Mouse (Mus musculus) intestine, embryonic 14.5 days (tissue): ENCODE measurements around the gene Acaca. TPM values are rescaled to one million over a fixed set of nuclear protein-coding genes. Genes with fewer than 3 reads are reported as not detected.

Source experiments
- ATAC-seq: fragments of 200-750 bp; cut with Nextera tagmentation; replicated peaks from 2 replicates; pipeline ENCODE4 v1.8.0; 2017; ENCODE audit warnings: low read depth, moderate number of reproducible peaks, moderate TSS enrichment, moderate library complexity; ENCODE audit not compliant: low FRiP score, low TSS enrichment
- DNase-seq: peaks from one replicate; pipeline ENCODE4 v3.0.0-alpha.2; 2018; ENCODE audit warnings: low spot score
- H3K27ac ChIP-seq: fragments of 300-500 bp; sonication (generic); 2 replicates; pipeline ENCODE4 v1.5.1; 2014; ENCODE audit warnings: low read depth, mild to moderate bottlenecking, control low read depth
- H3K27me3 ChIP-seq: fragments of 300-500 bp; sonication (generic); replicated peaks from 2 replicates; pipeline ENCODE4 v1.6.1; 2014; ENCODE audit warnings: low read length, control low read depth; ENCODE audit not compliant: control insufficient read depth, insufficient read depth
- H3K36me3 ChIP-seq: fragments of 300-500 bp; sonication (generic); 2 replicates; pipeline ENCODE4 v1.6.1; 2014; ENCODE audit warnings: low read length, control low read depth; ENCODE audit not compliant: control insufficient read depth, insufficient read depth
- H3K4me1 ChIP-seq: fragments of 300-500 bp; sonication (generic); replicated peaks from 2 replicates; pipeline ENCODE4 v1.6.1; 2014; ENCODE audit warnings: low read length, control low read depth, mixed read lengths; ENCODE audit not compliant: control insufficient read depth, insufficient read depth
- H3K4me2 ChIP-seq: fragments of 300-500 bp; sonication (generic); 2 replicates; pipeline ENCODE4 v1.6.1; 2014; ENCODE audit warnings: low read length
- H3K4me3 ChIP-seq: fragments of 300-500 bp; sonication (generic); 2 replicates; pipeline ENCODE4 v1.5.1; 2014; ENCODE audit warnings: low read depth, low read length, control low read depth, mixed read lengths
- H3K9ac ChIP-seq: fragments of 300-500 bp; sonication (generic); 2 replicates; pipeline ENCODE4 v1.6.1; 2014; ENCODE audit warnings: mild to moderate bottlenecking, low read length
- H3K9me3 ChIP-seq: fragments of 300-500 bp; sonication (generic); 2 replicates; pipeline ENCODE4 v1.6.1; 2016; ENCODE audit warnings: low read length, control low read depth; ENCODE audit not compliant: control insufficient read depth
- WGBS: fragments of 180-500 bp; shearing (Covaris S2); extraction: QIAGEN DNeasy Blood & Tissue Kit; methylation state at CpG from one replicate; pipeline ENCODE4 v1.1.7; 2014; 5-methylcytosine and 5-hydroxymethylcytosine counted together
- polyA plus RNA-seq: library from polyadenylated mRNA; unstranded; fragments of >200 nt; fragmentation: Nextera tagmentation; extraction: Ambion mirVana; gene quantifications from 2 replicates; pipeline ENCODE4 v1.2.1, GENCODE M21; 2014

The Acaca gene
- polyA plus RNA-seq, 1 experiment from 2014 or later = 23.6 TPM

- no peaks in the 10 kb centered on the region for H3K27me3 ChIP-seq
- DNase-seq = no peak
- WGBS = 66% methylated on average over 12 of the region's 12 CpGs
- no peaks in the 10 kb centered on the region for H3K9me3 ChIP-seq
- H3K4me2 ChIP-seq = no peak overlapping the region
- no peak for ATAC-seq
- H3K4me1 ChIP-seq = no peaks in the 10 kb centered on the region
- H3K27ac ChIP-seq = no peak overlapping the region
- H3K9ac ChIP-seq = no peak overlapping the region
- H3K4me3 ChIP-seq = no peak overlapping the region
- no peaks in the 10 kb centered on the region for H3K36me3 ChIP-seq
Measured at GRCm38 (mm10) chr11:84412201-84412934, 282.9 kb downstream of the Acaca start.

GRCm38 (mm10) chr11:84413111-84413510 is 283.6 kb downstream of the Acaca start:
- no peak for DNase-seq

DNA sequence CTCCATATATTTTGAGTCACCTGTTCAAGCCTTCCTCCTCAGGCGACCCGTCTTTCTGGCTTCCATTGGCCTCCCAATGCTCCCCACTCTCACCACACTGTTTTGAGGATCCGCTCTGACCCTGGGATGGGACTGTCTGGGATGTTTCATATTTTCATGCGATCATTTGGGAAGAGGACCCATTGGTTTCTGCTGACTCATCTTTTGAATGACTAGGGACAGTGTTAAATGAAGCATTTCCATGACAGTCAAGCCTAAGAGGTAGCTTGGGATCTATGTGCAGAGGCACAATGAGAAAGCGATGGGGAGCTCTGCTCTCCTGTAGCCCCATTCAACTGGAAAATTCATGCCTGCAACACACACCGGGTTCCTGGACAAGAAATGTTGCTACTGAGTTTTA is 291.3 kb downstream of the Acaca start:
- Histone ChIP-seq H3K36me3 (0 out of 2 replicates have a peak, but pooled peaks cover 3% of the 10 kb centered on the region), H3K27me3 (no peaks in the 10 kb centered on the region), H3K9ac (no peak overlapping the region), H3K4me3 (no peak overlapping the region), H3K4me2 (no peak overlapping the region), H3K4me1 (peaks cover 7% of the 10 kb centered on the region), H3K27ac (no peak overlapping the region), H3K9me3 (no peaks in the 10 kb centered on the region)
- 91% methylated on average over 6 of the region's 6 CpGs for WGBS
- ATAC-seq (no peak), DNase-seq (no peak)

More at GRCm38 (mm10) chr11:84413111-84413510, 283.6 kb downstream of the Acaca start:
- Histone ChIP-seq H3K4me1 (no peaks in the 10 kb centered on the region), H3K4me3 (no peak overlapping the region), H3K27ac (no peak overlapping the region), H3K27me3 (no peaks in the 10 kb centered on the region), H3K36me3 (no peaks in the 10 kb centered on the region), H3K9me3 (no peaks in the 10 kb centered on the region), H3K9ac (no peak overlapping the region), H3K4me2 (no peak overlapping the region)
- 58% methylated on average over 6 of the region's 6 CpGs for WGBS
- no peak for ATAC-seq

- no peak overlapping the region for H3K4me2 ChIP-seq
Measured at GRCm38 (mm10) chr11:84425736-84426632, 296.5 kb downstream of the Acaca start.

GRCm38 (mm10) chr11:84426633-84426998 is 297.1 kb downstream of the Acaca start:
- no peak overlapping the region for H3K4me3 ChIP-seq
- ATAC-seq (no peak), DNase-seq (no peak)
- no peaks in the 10 kb centered on the region for H3K9me3 ChIP-seq
- H3K27me3 ChIP-seq = no peaks in the 10 kb centered on the region
- no peak overlapping the region for H3K9ac ChIP-seq
- peaks cover 11% of the 10 kb centered on the region for H3K4me1 ChIP-seq
- WGBS = 87% methylated on average over 5 of the region's 5 CpGs
- H3K36me3 ChIP-seq = 0 out of 2 replicates have a peak, but pooled peaks cover 6% of the 10 kb centered on the region
- no peak overlapping the region for H3K4me2 ChIP-seq
- H3K27ac ChIP-seq = no peak overlapping the region

More at GRCm38 (mm10) chr11:84425736-84426632, 296.5 kb downstream of the Acaca start:
- Histone ChIP-seq H3K4me1 (peaks cover 11% of the 10 kb centered on the region), H3K27ac (no peak overlapping the region), H3K9ac (no peak overlapping the region), H3K9me3 (no peaks in the 10 kb centered on the region), H3K36me3 (0 out of 2 replicates have a peak, but pooled peaks cover 3% of the 10 kb centered on the region), H3K4me3 (no peak overlapping the region), H3K27me3 (no peaks in the 10 kb centered on the region)
- WGBS = 49% methylated on average over 13 of the region's 13 CpGs
- ATAC-seq = peak; percentile 62; the same call in 1 of the 2 replicates
- DNase-seq = no peak

DNA sequence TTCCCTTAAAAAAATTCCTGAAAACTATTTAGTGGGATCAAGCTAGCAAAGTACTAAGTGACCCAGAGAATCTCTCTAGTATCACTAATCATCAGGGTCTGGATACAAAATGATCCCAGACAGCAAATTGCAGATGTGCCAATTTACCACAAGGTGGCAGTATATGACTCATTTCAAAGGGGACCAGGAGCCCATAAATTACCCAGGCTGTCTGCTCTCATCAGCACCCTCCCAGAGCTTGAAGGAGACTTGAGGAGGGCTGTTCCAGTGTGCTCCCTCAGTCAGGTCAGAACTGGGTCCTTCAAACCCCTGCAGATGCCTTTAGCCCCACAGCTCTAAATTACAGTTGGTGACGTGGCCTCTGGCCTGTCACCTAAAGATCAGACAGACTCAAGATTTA is 300.1 kb downstream of the Acaca start:
- Histone ChIP-seq H3K36me3 (peaks cover 9% of the 10 kb centered on the region; the same call in 1 of the 2 replicates), H3K4me2 (no peak overlapping the region), H3K9me3 (no peaks in the 10 kb centered on the region), H3K4me3 (no peak overlapping the region), H3K27ac (no peak overlapping the region), H3K4me1 (peaks cover 11% of the 10 kb centered on the region), H3K9ac (no peak overlapping the region), H3K27me3 (no peaks in the 10 kb centered on the region)
- no peak for ATAC-seq
- 42% methylated on average over 1 of the region's 1 CpGs for WGBS
- DNase-seq = peak; percentile 67

DNA sequence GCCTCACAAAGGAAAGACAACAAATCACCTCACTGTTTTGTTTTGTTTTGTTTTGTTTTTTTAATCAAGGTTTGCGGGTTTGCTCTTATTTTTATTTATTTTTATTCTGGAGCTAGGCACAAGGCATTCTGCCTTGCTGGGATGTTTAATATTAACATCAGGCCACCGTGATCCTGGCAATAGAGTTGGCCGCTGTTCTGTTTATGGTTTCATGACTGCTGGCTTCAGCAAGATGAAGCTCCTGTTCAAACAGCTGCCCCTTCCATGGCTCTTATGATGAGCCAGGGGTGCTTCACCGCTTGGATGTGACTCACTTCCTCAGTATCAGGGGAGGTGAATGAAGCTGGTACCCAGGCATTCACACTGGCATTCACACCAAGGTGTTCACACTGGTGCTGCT is 300.9 kb downstream of the Acaca start:
- Histone ChIP-seq H3K4me2 (no peak overlapping the region), H3K4me3 (no peak overlapping the region), H3K36me3 (peaks cover 11% of the 10 kb centered on the region), H3K27me3 (no peaks in the 10 kb centered on the region), H3K4me1 (peaks cover 9% of the 10 kb centered on the region), H3K27ac (no peak overlapping the region), H3K9ac (no peak overlapping the region), H3K9me3 (no peaks in the 10 kb centered on the region)
- WGBS = 47% methylated on average over 4 of the region's 4 CpGs
- DNase-seq (no peak), ATAC-seq (no peak)

- Histone ChIP-seq H3K36me3 (peaks cover 21% of the 10 kb centered on the region), H3K27me3 (no peaks in the 10 kb centered on the region), H3K9me3 (no peaks in the 10 kb centered on the region), H3K4me3 (no peak overlapping the region), H3K4me1 (no peaks in the 10 kb centered on the region), H3K9ac (no peak overlapping the region), H3K27ac (no peak overlapping the region), H3K4me2 (no peak overlapping the region)
- ATAC-seq = no peak
- DNase-seq = no peak
- 73% methylated on average over 6 of the region's 6 CpGs for WGBS
Measured at GRCm38 (mm10) chr11:84434879-84435278, 305.4 kb downstream of the Acaca start.
